Mouse (Mus musculus) layer of hippocampus, adult 9-10 months (tissue): ENCODE data around the gene Emilin2.
"Not testable (repeated sequence)": the region's sequence is repeated elsewhere in the genome, so short reads cannot be mapped to it uniquely, and the experiment has no call there.

Source experiments
- DNase-seq: peaks from one replicate; pipeline ENCODE4 v3.0.0; 2022; ENCODE audit warnings: low spot score

The Emilin2 gene

GRCm38 (mm10) chr17:71311340-71312171 lies at the start of gene Emilin2:
Gene Emilin2 (minus strand): TSS chr17:71311978.
- DNase-seq = peak; percentile 22

- DNase-seq = no peak
These were observed 43.7 kb upstream of the Emilin2 start for GRCm38 (mm10) chr17:71355526-71355925.

GRCm38 (mm10) chr17:71354205-71354604 lies 42.4 kb upstream of the Emilin2 start:
- no peak for DNase-seq

- DNase-seq = no peak
These were observed 36.4 kb upstream of the Emilin2 start for GRCm38 (mm10) chr17:71348188-71348587.

GRCm38 (mm10) chr17:71342006-71342405 lies 30.2 kb upstream of the Emilin2 start:
- DNase-seq = no peak

GRCm38 (mm10) chr17:71338627-71339026 lies 26.8 kb upstream of the Emilin2 start:
- no peak for DNase-seq

- DNase-seq = no peak
These were observed 25.8 kb upstream of the Emilin2 start for GRCm38 (mm10) chr17:71337546-71337945.

- no peak for DNase-seq
These were observed 24.6 kb upstream of the Emilin2 start for GRCm38 (mm10) chr17:71336421-71336820.

- no peak for DNase-seq
These were observed 20.5 kb upstream of the Emilin2 start for GRCm38 (mm10) chr17:71332298-71332697.

- DNase-seq = not testable (repeated sequence)
These were observed 9.0 kb upstream of the Emilin2 start for GRCm38 (mm10) chr17:71320731-71321130.

- DNase-seq = no peak
These were observed 7.6 kb upstream of the Emilin2 start for GRCm38 (mm10) chr17:71319361-71319760.

GRCm38 (mm10) chr17:71317571-71317970 lies 5.8 kb upstream of the Emilin2 start:
- no peak for DNase-seq

- no peak for DNase-seq
These were observed 2.5 kb upstream of the Emilin2 start for GRCm38 (mm10) chr17:71314315-71314714.

- no peak for DNase-seq
These were observed 1.1 kb downstream of the Emilin2 start for GRCm38 (mm10) chr17:71310486-71311339.

- DNase-seq = no peak
These were observed 1.9 kb downstream of the Emilin2 start for GRCm38 (mm10) chr17:71309711-71310485.

- no peak for DNase-seq
These were observed 2.6 kb downstream of the Emilin2 start for GRCm38 (mm10) chr17:71309141-71309540.

- DNase-seq = no peak
These were observed 3.5 kb downstream of the Emilin2 start for GRCm38 (mm10) chr17:71308296-71308695.

GRCm38 (mm10) chr17:71307251-71307790 lies 4.5 kb downstream of the Emilin2 start:
- no peak for DNase-seq

- DNase-seq = no peak
These were observed 5.1 kb downstream of the Emilin2 start for GRCm38 (mm10) chr17:71306716-71307115.

- DNase-seq = no peak
These were observed 5.7 kb downstream of the Emilin2 start for GRCm38 (mm10) chr17:71306091-71306490.

- no peak for DNase-seq
These were observed 8.3 kb downstream of the Emilin2 start for GRCm38 (mm10) chr17:71303444-71303843.

- no peak for DNase-seq
These were observed 10.4 kb downstream of the Emilin2 start for GRCm38 (mm10) chr17:71301413-71301812.
